Mouse (Mus musculus) neural tube, embryonic 14.5 days (tissue): ENCODE results near the gene Dnajb14. TPM values are rescaled to one million over a fixed set of nuclear protein-coding genes. Genes with fewer than 3 reads are reported as not detected.

Source experiments
- ATAC-seq: fragments of 200-750 bp; cut with Nextera tagmentation; 2 replicates; pipeline ENCODE4 v1.8.0; 2017; ENCODE audit warnings: low read depth, mild to moderate bottlenecking, moderate TSS enrichment, moderate library complexity
- H3K27ac ChIP-seq: fragments of 300-500 bp; sonication (generic); 2 replicates; pipeline ENCODE4 v1.5.1; 2014; ENCODE audit warnings: low read depth, mild to moderate bottlenecking, control low read depth, low read length, moderate library complexity, mixed read lengths
- H3K27me3 ChIP-seq: fragments of 300-500 bp; sonication (generic); 2 replicates; pipeline ENCODE4 v1.6.1; 2014; ENCODE audit warnings: low read length; ENCODE audit not compliant: control insufficient read depth, insufficient read depth
- H3K36me3 ChIP-seq: fragments of 300-500 bp; sonication (generic); 2 replicates; pipeline ENCODE4 v1.6.1; 2014; ENCODE audit warnings: low read length, mixed read lengths; ENCODE audit not compliant: control insufficient read depth, insufficient read depth
- H3K4me1 ChIP-seq: fragments of 300-500 bp; sonication (generic); 2 replicates; pipeline ENCODE4 v1.6.1; 2014; ENCODE audit warnings: low read length; ENCODE audit not compliant: control insufficient read depth, insufficient read depth
- H3K4me2 ChIP-seq: fragments of 300-500 bp; sonication (generic); 2 replicates; pipeline ENCODE4 v1.6.1; 2014; ENCODE audit warnings: mild to moderate bottlenecking, low read depth, low read length, control low read depth
- H3K4me3 ChIP-seq: fragments of 300-500 bp; sonication (generic); 2 replicates; pipeline ENCODE4 v1.5.1; 2014; ENCODE audit warnings: low read depth, low read length, control low read depth, mixed read lengths
- H3K9ac ChIP-seq: fragments of 300-500 bp; sonication (generic); replicated peaks from 2 replicates; pipeline ENCODE4 v1.6.1; 2014; ENCODE audit warnings: low read depth, mild to moderate bottlenecking, control low read depth, low read length, mixed read lengths
- H3K9me3 ChIP-seq: fragments of 300-500 bp; sonication (generic); 2 replicates; pipeline ENCODE4 v1.6.1; 2016; ENCODE audit warnings: low read length; ENCODE audit not compliant: control insufficient read depth
- WGBS: fragments of 180-500 bp; shearing (Covaris S2); extraction: QIAGEN DNeasy Blood & Tissue Kit; methylation state at CpG from one replicate; pipeline ENCODE4 v1.1.7; 2014; 5-methylcytosine and 5-hydroxymethylcytosine counted together
- polyA plus RNA-seq: library from polyadenylated mRNA; unstranded; fragments of >200 nt; fragmentation: Nextera tagmentation; extraction: Ambion mirVana; gene quantifications from 2 replicates; pipeline ENCODE4 v1.2.1, GENCODE M21; 2014

Gene Dnajb14
- polyA plus RNA-seq, 1 experiment from 2014 or later = 18.7 TPM

DNA sequence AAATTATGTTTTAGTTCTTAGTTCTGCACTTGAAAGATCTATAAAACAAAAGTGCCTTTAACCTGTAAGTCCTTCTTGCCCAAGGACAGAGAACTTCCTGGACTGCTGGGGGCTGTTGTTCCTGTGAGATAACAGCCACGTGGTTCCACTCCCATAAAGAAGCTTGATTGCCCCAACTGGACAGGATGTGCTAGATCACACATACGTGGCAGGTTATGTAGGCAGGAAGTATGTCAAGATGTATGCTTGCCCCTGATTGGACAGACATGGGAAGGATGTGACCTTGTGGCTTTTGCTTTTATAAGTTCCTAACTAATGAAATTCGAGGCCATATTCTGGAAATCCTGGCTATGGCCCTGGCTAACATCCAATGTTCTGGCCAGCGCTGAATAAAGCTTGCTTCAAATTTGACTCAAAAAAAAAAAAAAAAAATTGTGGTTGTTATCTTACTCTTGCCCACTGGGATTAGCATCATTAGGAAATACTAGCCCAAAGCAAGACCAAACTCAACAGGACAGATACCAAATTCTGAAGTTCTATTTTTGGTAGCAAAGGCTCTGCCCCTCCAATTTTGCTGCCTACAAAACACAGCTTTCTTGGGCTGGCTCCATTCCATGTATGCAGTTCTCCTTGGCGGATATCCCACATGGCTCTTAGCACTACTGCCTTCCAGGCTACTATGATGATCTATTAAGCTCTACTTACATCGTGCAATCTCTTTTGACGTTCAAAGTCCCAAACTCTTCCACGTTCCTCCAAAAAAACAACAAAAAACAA, 6.9 kb upstream of the Dnajb14 start:
- Histone ChIP-seq H3K9me3 (no peaks in the 10 kb centered on the region), H3K4me3 (no peak overlapping the region), H3K4me2 (no peak overlapping the region), H3K36me3 (no peaks in the 10 kb centered on the region), H3K27me3 (no peaks in the 10 kb centered on the region), H3K27ac (no peak overlapping the region), H3K9ac (no peak overlapping the region), H3K4me1 (no peaks in the 10 kb centered on the region)
- WGBS = 84% methylated on average over 8 of the region's 8 CpGs
- ATAC-seq = no peak

- 91% methylated on average over 4 of the region's 4 CpGs for whole genome bisulfite sequencing
- Histone ChIP-seq H3K4me1 (no peaks in the 10 kb centered on the region), H3K4me3 (no peak overlapping the region)
Observed at GRCm38 (mm10) chr3:137861436-137861835, 6.0 kb upstream of the Dnajb14 start.

DNA sequence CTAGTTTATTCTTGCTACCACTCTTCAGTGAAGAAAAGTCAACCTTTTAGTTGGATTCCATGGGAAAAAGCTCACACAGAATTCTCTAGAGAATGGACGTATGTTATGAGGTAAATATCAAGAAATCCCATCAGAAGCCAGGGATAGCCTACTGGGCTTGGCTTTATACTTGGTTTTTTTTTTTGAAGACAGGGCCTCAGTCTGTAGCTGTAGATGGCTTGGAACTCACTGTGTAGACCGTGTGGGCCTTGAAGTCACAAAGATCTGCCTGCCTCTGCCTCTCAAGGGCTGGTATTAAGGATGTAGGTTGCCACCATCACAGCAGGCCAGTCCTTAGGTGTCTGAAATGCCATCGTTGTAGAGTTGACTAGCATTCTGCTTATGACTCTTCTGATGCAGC, 4.9 kb upstream of the Dnajb14 start:
- no peak for ATAC-seq
- no peaks in the 10 kb centered on the region for H3K27me3 ChIP-seq
- H3K9ac ChIP-seq = no peak overlapping the region
- WGBS = 95% methylated on average over 3 of the region's 3 CpGs
- no peaks in the 10 kb centered on the region for H3K9me3 ChIP-seq
- no peak overlapping the region for H3K4me3 ChIP-seq
- no peak overlapping the region for H3K4me2 ChIP-seq
- H3K4me1 ChIP-seq = peaks cover 4% of the 10 kb centered on the region; the same call in 1 of the 2 replicates
- no peak overlapping the region for H3K27ac ChIP-seq
- H3K36me3 ChIP-seq = no peaks in the 10 kb centered on the region

More at GRCm38 (mm10) chr3:137861436-137861835, 6.0 kb upstream of the Dnajb14 start:
- no peaks in the 10 kb centered on the region for H3K36me3 ChIP-seq
- no peak overlapping the region for H3K27ac ChIP-seq
- H3K9me3 ChIP-seq = no peaks in the 10 kb centered on the region
- no peaks in the 10 kb centered on the region for H3K27me3 ChIP-seq
- H3K4me2 ChIP-seq = no peak overlapping the region
- ATAC-seq = no peak
- H3K9ac ChIP-seq = no peak overlapping the region

DNA sequence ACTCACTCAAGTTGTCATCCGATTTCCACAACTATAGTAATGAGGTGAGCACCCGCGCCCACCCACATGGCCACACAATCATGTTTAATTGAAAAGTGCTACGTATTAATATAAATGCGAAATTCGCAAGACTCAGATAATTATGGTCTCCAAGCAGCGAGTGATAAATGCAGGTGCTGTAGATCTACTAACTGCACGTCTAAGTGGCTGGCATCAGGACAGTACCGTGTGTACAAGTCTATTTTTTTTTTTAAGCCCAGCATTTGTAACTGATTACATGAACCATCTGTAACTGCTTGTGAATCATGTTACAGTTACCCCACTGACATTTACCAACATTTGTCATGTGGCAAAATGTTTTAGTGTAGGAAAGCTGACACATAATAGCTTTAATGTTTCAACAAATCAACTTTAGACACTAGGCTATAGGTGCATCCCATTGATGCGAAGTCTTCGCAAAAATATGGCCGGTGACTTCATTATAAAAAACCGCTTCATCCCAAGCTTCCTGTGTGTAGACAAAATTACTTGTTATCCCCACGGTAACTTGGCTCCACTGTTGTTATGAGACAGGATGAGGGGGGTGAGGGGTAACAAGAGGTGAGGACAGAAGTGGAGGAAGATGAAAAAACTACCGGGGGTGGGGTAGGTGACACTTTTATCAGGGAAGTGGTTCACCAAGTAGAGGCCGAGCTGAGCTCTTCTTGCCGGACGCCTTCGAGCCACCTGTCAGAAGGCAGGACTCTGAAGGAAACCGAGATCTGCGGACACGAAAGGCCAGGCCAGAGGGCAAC, 3.9 kb upstream of the Dnajb14 start:
- 38% methylated on average over 22 of the region's 22 CpGs for WGBS
- H3K4me3 ChIP-seq = peak overlapping the region; percentile 74
- H3K27me3 ChIP-seq = no peaks in the 10 kb centered on the region
- ATAC-seq = no peak
- peak overlapping the region; percentile 95 for H3K27ac ChIP-seq
- H3K4me1 ChIP-seq = peaks cover 6% of the 10 kb centered on the region; the same call in 1 of the 2 replicates
- peak overlapping the region; percentile 60 for H3K4me2 ChIP-seq
- peak overlapping the region; percentile 51 for H3K9ac ChIP-seq
- H3K36me3 ChIP-seq = no peaks in the 10 kb centered on the region
- H3K9me3 ChIP-seq = no peaks in the 10 kb centered on the region

DNA sequence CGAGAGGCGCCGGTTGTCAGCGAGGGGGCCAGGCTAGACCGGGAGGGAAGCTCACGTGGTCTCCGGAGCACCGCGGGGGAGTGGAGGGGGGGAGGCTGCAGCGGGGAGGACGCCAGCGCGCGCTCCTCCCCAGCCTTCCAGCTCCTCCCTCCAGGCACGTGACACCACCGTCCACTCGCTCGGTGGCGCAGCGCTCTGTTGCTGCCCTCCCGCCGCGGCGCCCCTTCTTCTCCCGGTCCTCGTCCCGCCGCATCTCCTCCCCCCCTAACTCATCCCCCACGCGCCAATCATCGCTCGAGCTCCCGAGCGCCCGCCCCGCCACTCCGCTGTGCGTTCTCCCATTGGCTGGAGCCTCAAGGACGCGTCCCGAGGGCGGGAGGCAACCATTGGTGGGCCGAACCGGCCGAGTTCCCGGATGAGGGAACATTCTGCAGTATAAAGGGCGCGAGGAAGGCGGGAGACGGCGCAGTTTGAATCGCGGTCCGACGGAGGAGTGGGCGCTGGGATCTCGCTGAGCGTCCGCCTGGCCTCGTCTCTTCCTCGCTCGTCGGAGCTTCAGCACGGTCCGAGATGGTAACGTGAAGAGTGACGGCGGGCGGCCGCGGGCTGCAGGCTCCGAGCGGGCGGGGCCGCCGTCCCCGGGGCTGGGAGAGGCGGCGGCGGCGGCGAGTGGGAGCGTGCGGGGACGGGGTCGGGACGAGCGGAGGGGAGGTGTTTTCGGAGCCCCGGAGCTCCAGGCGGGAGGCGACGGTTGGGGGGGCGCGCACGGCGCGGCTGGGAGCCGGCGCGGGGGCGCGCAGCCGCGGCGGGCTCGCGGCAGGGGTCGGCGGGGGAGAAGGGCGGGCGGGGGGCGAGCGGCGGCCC, 3.1 kb upstream of the Dnajb14 start, which contains the start of gene H2afz:
Gene H2afz (plus strand): TSS at position 364 of the 864 bp plus-strand sequence.
- peak within 1 kb of the TSS; percentile 83 for H3K9ac ChIP-seq
- peak within 1 kb of the TSS; percentile 95 for H3K27ac ChIP-seq
- no peaks in the 10 kb centered on the region for H3K36me3 ChIP-seq
- no peaks in the 10 kb centered on the region for H3K27me3 ChIP-seq
- peak; percentile 94 for ATAC-seq
- peaks cover 11% of the 10 kb centered on the region; the same call in 1 of the 2 replicates for H3K4me1 ChIP-seq
- no peaks in the 10 kb centered on the region for H3K9me3 ChIP-seq
- WGBS = under 1% methylated on average over 82 of the region's 115 CpGs
- H3K4me2 ChIP-seq = peak within 1 kb of the TSS; percentile 60
- H3K4me3 ChIP-seq = peak within 1 kb of the TSS; percentile 74

GRCm38 (mm10) chr3:137864988-137865982, 2.2 kb upstream of the Dnajb14 start:
- WGBS = under 1% methylated on average over 72 of the region's 74 CpGs
- peaks cover 11% of the 10 kb centered on the region; the same call in 1 of the 2 replicates for H3K4me1 ChIP-seq
- peak overlapping the region; percentile 95 for H3K27ac ChIP-seq
- no peaks in the 10 kb centered on the region for H3K36me3 ChIP-seq
- peak overlapping the region; percentile 74 for H3K4me3 ChIP-seq
- no peaks in the 10 kb centered on the region for H3K27me3 ChIP-seq
- H3K9ac ChIP-seq = peak overlapping the region; percentile 83
- no peaks in the 10 kb centered on the region for H3K9me3 ChIP-seq
- peak overlapping the region; percentile 55 for H3K4me2 ChIP-seq
- ATAC-seq = peak; percentile 42

DNA sequence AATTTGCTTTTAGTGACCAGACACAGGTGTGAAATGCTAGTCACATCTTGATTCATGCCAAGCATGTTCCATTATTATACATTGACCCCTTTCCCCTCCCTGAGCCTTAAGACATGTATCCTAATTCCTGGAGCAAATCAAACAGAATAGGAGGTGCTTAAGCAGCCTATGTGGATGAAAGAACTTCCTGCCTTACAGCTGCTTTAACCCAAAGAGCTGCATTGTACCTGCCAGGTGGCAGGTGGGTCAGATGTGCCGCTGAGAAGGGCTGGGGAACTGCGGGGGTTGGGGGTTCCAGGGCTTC, 390 bp upstream of the Dnajb14 start:
- H3K4me3 ChIP-seq = peak overlapping the region; percentile 90
- H3K9me3 ChIP-seq = no peaks in the 10 kb centered on the region
- H3K4me2 ChIP-seq = peak overlapping the region; percentile 73
- H3K27ac ChIP-seq = peak overlapping the region; percentile 97
- ATAC-seq = no peak
- 0% methylated on average over 2 of the region's 2 CpGs for WGBS
- H3K4me1 ChIP-seq = peaks cover 11% of the 10 kb centered on the region; the same call in 1 of the 2 replicates
- H3K27me3 ChIP-seq = no peaks in the 10 kb centered on the region
- peak overlapping the region; percentile 96 for H3K9ac ChIP-seq
- no peaks in the 10 kb centered on the region for H3K36me3 ChIP-seq
